Mouse (Mus musculus): ENCODE data around the gene Lgi4. TPM values are rescaled to one million over a fixed set of nuclear protein-coding genes. Genes with fewer than 3 reads are reported as not detected.

Lgi4 gene
- polyA plus RNA-seq, 1 experiment, result 48.9 TPM

DNA sequence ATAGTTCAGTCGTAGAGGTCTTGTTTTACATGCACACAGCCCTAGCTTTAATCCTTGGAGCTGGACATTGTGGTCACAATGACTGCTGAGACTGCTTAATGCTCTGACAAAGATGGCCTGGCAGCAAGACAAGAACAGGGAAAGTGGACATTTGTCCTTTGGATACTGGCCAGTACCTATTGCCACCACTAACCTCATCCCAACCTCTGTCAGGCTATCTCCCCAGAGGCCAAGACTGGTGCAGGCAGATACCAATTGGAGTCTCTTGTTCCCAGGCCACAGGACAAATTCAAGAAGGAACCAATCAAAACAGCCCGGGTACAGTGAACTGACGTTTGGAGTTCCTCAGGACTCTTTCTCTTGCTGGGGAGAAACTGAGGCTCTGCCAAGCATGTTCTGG, 29.1 kb downstream of the Lgi4 start:
- H3K27ac ChIP-seq (ENCODE audit: insufficient read depth, low read length), result no peak overlapping the region
- H3K27me3 ChIP-seq (ENCODE audit: control insufficient read depth, insufficient read depth, low read length), result no peaks in the 10 kb centered on the region

GRCm38 (mm10) chr7:31089721-31090120, 30.6 kb downstream of the Lgi4 start:
- Histone ChIP-seq H3K4me1 (ENCODE audit: control insufficient read depth, insufficient read depth, low read length) (no peaks in the 10 kb centered on the region), H3K4me3 (replicated peaks; ENCODE audit: insufficient read depth, low read depth, low read length) (no peak overlapping the region), H3K27ac (ENCODE audit: insufficient read depth, low read length) (no peak overlapping the region), H3K27me3 (ENCODE audit: control insufficient read depth, insufficient read depth, low read length) (no peaks in the 10 kb centered on the region)
- no peak for TF ChIP-seq CTCF (IDR thresholded peaks at IDR 0.05; ENCODE audit: borderline replicate concordance, insufficient read depth, low read depth, low read length)
- TF ChIP-seq POLR2A (IDR thresholded peaks at IDR 0.05; ENCODE audit: borderline replicate concordance, insufficient read depth, low read length), result no peak
- 92% methylated on average over 2 of the region's 2 CpGs for WGBS
- no peak for DNase-seq

More for the DNA sequence above, 29.1 kb downstream of the Lgi4 start:
- no peak overlapping the region for H3K4me3 ChIP-seq (replicated peaks; ENCODE audit: insufficient read depth, low read depth, low read length)
- no peak for TF ChIP-seq POLR2A (IDR thresholded peaks at IDR 0.05; ENCODE audit: borderline replicate concordance, insufficient read depth, low read length)
- TF ChIP-seq CTCF (IDR thresholded peaks at IDR 0.05; ENCODE audit: borderline replicate concordance, insufficient read depth, low read depth, low read length), result no peak
- DNase-seq, result no peak
- H3K4me1 ChIP-seq (ENCODE audit: control insufficient read depth, insufficient read depth, low read length), result no peaks in the 10 kb centered on the region
- 33% methylated on average over 3 of the region's 3 CpGs for WGBS

DNA sequence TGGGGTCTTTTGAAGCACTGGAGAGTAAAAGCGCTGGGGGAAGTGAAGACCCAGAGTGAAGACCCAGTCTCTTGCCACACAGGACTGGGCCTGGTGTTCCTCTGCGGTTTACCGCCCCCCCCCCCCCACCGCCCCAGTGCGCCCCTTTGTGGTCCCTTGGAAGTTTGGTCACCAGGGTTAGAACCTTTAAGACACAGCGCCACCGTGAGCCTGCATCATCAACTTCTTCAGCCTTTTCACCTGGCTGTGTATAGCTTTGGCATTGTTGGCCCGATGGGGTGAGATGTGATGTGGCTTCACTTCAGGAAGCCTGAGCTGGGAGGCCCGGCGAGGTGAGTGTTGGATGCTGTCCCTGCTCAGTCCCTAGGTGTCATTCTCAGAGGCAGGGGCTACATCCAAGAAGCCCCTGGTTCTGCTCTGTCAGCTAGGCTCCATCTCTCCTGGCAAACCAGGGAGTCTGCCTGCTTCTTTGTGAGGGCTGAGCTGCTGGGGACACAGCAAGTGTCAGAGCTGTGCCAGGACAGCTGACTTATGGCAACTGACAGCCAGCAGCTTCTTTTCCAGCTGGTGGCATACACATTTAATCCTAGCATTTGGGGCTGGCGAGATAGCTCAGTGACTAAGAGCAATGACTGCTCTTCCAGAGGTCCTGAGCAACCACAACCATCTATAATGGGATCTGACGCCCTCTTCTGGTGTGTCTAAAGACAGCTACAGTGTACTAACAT, 35.8 kb downstream of the Lgi4 start:
- WGBS, result 14% methylated on average over 12 of the region's 12 CpGs
- no peak for TF ChIP-seq POLR2A (IDR thresholded peaks at IDR 0.05; ENCODE audit: borderline replicate concordance, insufficient read depth, low read length)
- 0 out of 2 replicates have a peak, but pooled peaks have one; percentile 8 for TF ChIP-seq CTCF (IDR thresholded peaks at IDR 0.05; ENCODE audit: borderline replicate concordance, insufficient read depth, low read depth, low read length)
- peak in 1 of 2 experiments; percentile 47 for DNase-seq
- Histone ChIP-seq H3K4me1 (ENCODE audit: control insufficient read depth, insufficient read depth, low read length) (no peaks in the 10 kb centered on the region), H3K4me3 (replicated peaks; ENCODE audit: insufficient read depth, low read depth, low read length) (no peak overlapping the region), H3K27me3 (ENCODE audit: control insufficient read depth, insufficient read depth, low read length) (no peaks in the 10 kb centered on the region), H3K27ac (ENCODE audit: insufficient read depth, low read length) (no peak overlapping the region)

DNA sequence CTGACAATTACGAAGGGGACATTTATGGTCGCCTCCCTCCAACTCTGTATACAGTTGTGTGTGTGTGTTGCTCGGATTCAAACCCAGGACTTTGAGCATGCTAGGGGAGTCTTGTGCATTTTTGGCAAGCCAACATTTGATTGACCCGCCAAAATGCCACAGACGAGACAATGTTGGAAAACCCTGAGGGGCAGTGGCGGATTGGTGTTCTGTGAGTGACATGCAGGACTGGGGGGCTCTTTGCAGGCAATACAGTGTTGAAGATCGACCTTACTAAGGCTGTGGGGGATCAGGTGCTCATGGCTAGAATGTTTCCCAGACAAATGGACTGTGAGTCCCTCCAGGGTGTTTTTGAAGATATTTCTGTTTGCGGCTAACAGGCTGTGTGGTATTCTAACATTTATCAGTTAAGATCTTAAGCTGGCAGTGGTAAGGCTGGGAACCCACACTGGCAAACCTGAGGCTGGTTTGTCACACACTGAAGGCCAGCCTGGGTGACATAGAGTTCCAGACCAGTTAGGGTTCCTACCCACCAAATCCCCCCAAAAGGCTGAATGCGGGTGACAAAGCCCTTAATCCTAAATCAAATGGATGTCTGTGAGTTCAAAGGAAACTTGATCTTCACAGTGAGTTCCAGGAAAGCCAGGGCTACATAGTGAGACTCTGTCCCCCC, 37.9 kb downstream of the Lgi4 start:
- Histone ChIP-seq H3K27me3 (ENCODE audit: control insufficient read depth, insufficient read depth, low read length) (no peaks in the 10 kb centered on the region), H3K27ac (ENCODE audit: insufficient read depth, low read length) (no peak overlapping the region), H3K4me3 (replicated peaks; ENCODE audit: insufficient read depth, low read depth, low read length) (no peak overlapping the region), H3K4me1 (ENCODE audit: control insufficient read depth, insufficient read depth, low read length) (no peaks in the 10 kb centered on the region)
- TF ChIP-seq CTCF (IDR thresholded peaks at IDR 0.05; ENCODE audit: borderline replicate concordance, insufficient read depth, low read depth, low read length), result no peak
- no peak for TF ChIP-seq POLR2A (IDR thresholded peaks at IDR 0.05; ENCODE audit: borderline replicate concordance, insufficient read depth, low read length)
- DNase-seq, result no peak
- 78% methylated on average over 9 of the region's 9 CpGs for WGBS

- no peak overlapping the region for H3K4me3 ChIP-seq (replicated peaks; ENCODE audit: insufficient read depth, low read depth, low read length)
- WGBS, result 46% methylated on average over 20 of the region's 20 CpGs
- TF ChIP-seq POLR2A (IDR thresholded peaks at IDR 0.05; ENCODE audit: borderline replicate concordance, insufficient read depth, low read length) (no peak), CTCF (IDR thresholded peaks at IDR 0.05; ENCODE audit: borderline replicate concordance, insufficient read depth, low read depth, low read length) (peak; percentile 90)
- no peak overlapping the region for H3K27ac ChIP-seq (ENCODE audit: insufficient read depth, low read length)
- no peaks in the 10 kb centered on the region for H3K27me3 ChIP-seq (ENCODE audit: control insufficient read depth, insufficient read depth, low read length)
- H3K4me1 ChIP-seq (ENCODE audit: control insufficient read depth, insufficient read depth, low read length), result no peaks in the 10 kb centered on the region
- DNase-seq, result peak; percentile 85 to 89
Observed at GRCm38 (mm10) chr7:31097583-31098248, 38.6 kb downstream of the Lgi4 start.

- Histone ChIP-seq H3K27me3 (ENCODE audit: control insufficient read depth, insufficient read depth, low read length) (no peaks in the 10 kb centered on the region), H3K4me1 (ENCODE audit: control insufficient read depth, insufficient read depth, low read length) (no peaks in the 10 kb centered on the region), H3K4me3 (replicated peaks; ENCODE audit: insufficient read depth, low read depth, low read length) (no peak overlapping the region), H3K27ac (ENCODE audit: insufficient read depth, low read length) (no peak overlapping the region)
- DNase-seq, result no peak
- TF ChIP-seq CTCF (IDR thresholded peaks at IDR 0.05; ENCODE audit: borderline replicate concordance, insufficient read depth, low read depth, low read length) (no peak), POLR2A (IDR thresholded peaks at IDR 0.05; ENCODE audit: borderline replicate concordance, insufficient read depth, low read length) (no peak)
- 82% methylated on average over 22 of the region's 22 CpGs for WGBS
Observed at GRCm38 (mm10) chr7:31098697-31099611, 39.8 kb downstream of the Lgi4 start.

GRCm38 (mm10) chr7:31099612-31099982, 40.5 kb downstream of the Lgi4 start:
- Histone ChIP-seq H3K27me3 (ENCODE audit: control insufficient read depth, insufficient read depth, low read length) (no peaks in the 10 kb centered on the region), H3K4me1 (ENCODE audit: control insufficient read depth, insufficient read depth, low read length) (no peaks in the 10 kb centered on the region), H3K27ac (ENCODE audit: insufficient read depth, low read length) (no peak overlapping the region), H3K4me3 (replicated peaks; ENCODE audit: insufficient read depth, low read depth, low read length) (no peak overlapping the region)
- WGBS, result 84% methylated on average over 6 of the region's 6 CpGs
- no peak for TF ChIP-seq POLR2A (IDR thresholded peaks at IDR 0.05; ENCODE audit: borderline replicate concordance, insufficient read depth, low read length)
- no peak for TF ChIP-seq CTCF (IDR thresholded peaks at IDR 0.05; ENCODE audit: borderline replicate concordance, insufficient read depth, low read depth, low read length)
- no peak for DNase-seq
